Mouse (Mus musculus): ENCODE data around the gene Nsg2. TPM values are rescaled to one million over a fixed set of nuclear protein-coding genes. Genes with fewer than 3 reads are reported as not detected.
A peak's percentile ranks its signal among the peaks of the same experiment; 100 is the strongest.

Gene Nsg2
- polyA plus RNA-seq, 1 experiment from 2014 or later, result 482 TPM

DNA sequence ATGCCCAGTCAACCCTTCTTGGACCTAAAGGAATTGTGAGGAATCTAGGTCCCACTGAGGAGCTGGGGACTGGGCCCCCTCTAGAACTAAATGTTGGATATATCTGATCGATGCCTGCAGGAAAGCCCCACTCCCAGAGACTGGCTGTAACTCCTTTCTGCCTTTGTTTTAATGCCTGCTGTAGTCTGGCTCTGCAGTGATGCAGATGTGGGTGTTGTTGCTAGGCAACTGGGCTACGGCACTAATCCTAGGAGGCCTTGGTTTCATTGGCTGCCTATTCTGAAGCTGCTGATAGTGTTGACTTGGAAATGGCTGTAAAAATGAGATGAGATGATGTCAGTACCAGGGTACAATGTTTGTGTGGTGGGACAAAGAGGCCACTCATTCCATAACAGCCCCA is 87.1 kb downstream of the Nsg2 start:
- ATAC-seq (ENCODE audit: low FRiP score), result peak; percentile 97
- no peaks in the 10 kb centered on the region for H3K27me3 ChIP-seq (replicated peaks)
- no peak overlapping the region for H3K9ac ChIP-seq (replicated peaks)
- peaks cover 23% of the 10 kb centered on the region for H3K4me1 ChIP-seq
- H3K27ac ChIP-seq (replicated peaks), result peak overlapping the region; percentile 94
- H3K36me3 ChIP-seq, result no peaks in the 10 kb centered on the region
- H3K9me3 ChIP-seq (replicated peaks), result no peaks in the 10 kb centered on the region
- no peak overlapping the region for H3K4me3 ChIP-seq (replicated peaks)
- H3K4me2 ChIP-seq, result no peak overlapping the region
- WGBS, result 0% methylated on average over 2 of the region's 2 CpGs

DNA sequence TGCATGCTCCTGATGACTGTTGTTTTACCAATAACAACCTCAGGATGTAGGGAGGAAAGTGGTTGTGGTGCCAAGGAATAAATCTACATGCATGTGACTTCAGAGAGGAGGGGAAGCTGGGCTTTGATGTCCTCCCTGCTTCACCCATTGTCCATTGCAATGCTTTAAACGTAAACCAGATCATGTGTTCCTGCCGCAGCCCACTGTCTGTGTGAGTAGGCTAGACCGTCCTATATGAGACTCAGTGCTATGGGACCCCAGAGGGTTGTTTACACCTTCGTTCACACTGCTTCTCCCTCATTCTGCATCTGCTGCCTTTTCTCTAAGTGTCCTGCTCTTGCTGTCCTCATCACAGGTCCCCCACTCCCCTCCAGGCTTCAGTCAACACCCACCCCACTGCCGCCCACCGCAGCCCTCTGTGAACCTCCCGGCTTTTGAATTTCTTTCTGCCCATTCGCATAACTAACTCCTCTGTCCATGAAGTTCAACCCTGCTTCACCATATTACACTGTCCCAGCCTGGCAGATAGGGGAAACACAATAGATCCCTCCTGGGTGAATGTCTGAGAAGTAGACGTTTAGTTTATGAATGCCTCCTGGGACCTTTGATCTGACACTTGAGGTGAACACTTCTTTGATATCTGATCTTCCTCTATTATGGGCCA is 87.6 kb downstream of the Nsg2 start:
- no peaks in the 10 kb centered on the region for H3K9me3 ChIP-seq (replicated peaks)
- H3K4me1 ChIP-seq, result peaks cover 23% of the 10 kb centered on the region
- H3K27ac ChIP-seq (replicated peaks), result peak overlapping the region; percentile 94
- 43% methylated on average over 9 of the region's 9 CpGs for WGBS
- H3K9ac ChIP-seq (replicated peaks), result no peak overlapping the region
- H3K4me2 ChIP-seq, result no peak overlapping the region
- no peak for ATAC-seq (ENCODE audit: low FRiP score)
- H3K36me3 ChIP-seq, result no peaks in the 10 kb centered on the region
- H3K4me3 ChIP-seq (replicated peaks), result no peak overlapping the region
- no peaks in the 10 kb centered on the region for H3K27me3 ChIP-seq (replicated peaks)

DNA sequence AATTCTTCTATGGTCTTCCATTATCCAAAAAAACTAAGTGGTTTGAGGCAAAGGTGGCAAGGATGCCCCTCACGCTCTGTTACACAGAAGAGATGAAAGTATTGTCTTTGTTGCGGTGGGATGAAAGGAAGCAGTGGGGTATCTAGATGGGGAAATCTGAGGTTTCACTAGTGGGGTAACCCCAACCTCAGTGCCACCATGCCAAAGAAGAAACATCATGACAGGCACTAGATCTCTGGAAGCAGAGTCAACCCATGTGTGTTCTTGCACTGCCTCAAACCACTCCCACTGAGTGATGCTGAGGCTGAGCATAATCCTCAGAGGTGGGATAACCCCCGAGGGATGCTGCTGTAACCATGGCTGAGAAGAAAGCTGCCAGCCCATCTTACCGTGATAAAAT is 95.5 kb downstream of the Nsg2 start:
- Histone ChIP-seq H3K4me3 (replicated peaks) (no peak overlapping the region), H3K9me3 (replicated peaks) (no peaks in the 10 kb centered on the region), H3K9ac (replicated peaks) (no peak overlapping the region), H3K4me1 (no peaks in the 10 kb centered on the region), H3K36me3 (no peaks in the 10 kb centered on the region), H3K27ac (replicated peaks) (no peak overlapping the region), H3K27me3 (replicated peaks) (no peaks in the 10 kb centered on the region), H3K4me2 (no peak overlapping the region)
- 77% methylated on average over 4 of the region's 4 CpGs for WGBS
- ATAC-seq (ENCODE audit: low FRiP score), result no peak

DNA sequence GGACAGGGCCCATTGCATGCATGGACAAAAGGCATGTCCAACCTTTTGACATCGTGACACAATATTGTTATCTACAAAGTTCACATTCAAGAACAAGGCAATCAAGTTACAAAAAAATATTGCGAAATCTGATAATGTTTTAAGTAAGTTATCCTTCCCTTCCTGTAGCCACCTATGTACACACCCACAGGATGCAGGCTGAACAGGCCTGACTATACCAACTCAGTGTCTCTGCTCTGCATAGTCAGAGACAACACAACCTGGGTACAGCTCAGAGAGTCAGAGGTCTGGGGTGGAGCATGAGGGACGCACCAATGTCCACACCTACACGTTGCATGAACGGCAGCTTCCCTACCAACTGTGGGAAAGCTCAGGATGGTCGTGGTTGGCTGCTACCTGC is 96.1 kb downstream of the Nsg2 start:
- Histone ChIP-seq H3K4me3 (replicated peaks) (no peak overlapping the region), H3K4me2 (no peak overlapping the region), H3K27me3 (replicated peaks) (no peaks in the 10 kb centered on the region), H3K9me3 (replicated peaks) (no peaks in the 10 kb centered on the region), H3K36me3 (no peaks in the 10 kb centered on the region), H3K27ac (replicated peaks) (no peak overlapping the region), H3K4me1 (0 out of 2 replicates have a peak, but pooled peaks cover 5% of the 10 kb centered on the region), H3K9ac (replicated peaks) (no peak overlapping the region)
- no peak for ATAC-seq (ENCODE audit: low FRiP score)
- 89% methylated on average over 6 of the region's 6 CpGs for WGBS

DNA sequence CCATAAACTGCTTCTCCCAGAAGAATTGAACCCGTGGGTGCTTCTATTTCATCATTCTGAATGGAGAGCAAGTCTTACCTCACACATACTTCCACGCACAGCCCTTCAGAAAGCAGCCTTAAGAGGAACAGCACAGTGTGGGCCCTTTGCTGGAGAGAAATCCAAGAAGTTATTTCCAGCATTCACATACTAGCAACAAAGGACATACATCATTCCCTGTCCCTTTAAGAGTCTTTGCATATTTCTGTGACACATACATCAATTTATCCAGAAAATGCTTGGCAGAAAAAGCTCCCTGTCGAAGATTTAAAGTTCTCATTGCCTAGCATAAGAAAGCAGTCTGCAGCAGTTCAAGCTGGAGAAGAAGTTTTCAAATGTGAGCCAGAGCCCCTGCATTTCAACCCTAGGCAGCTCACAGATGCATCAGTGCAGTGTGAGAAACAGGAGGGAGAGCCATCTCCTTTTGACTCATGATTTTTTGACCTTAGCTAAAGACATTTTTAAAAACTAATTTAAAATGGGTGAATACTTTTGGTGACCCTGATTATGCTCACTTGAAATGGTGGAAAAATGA is 100.9 kb downstream of the Nsg2 start:
- Histone ChIP-seq H3K4me3 (replicated peaks) (no peak overlapping the region), H3K27ac (replicated peaks) (0 out of 2 replicates have a peak overlapping the region, but pooled peaks have one; percentile 24)
- WGBS, result 29% methylated on average over 3 of the region's 3 CpGs

DNA sequence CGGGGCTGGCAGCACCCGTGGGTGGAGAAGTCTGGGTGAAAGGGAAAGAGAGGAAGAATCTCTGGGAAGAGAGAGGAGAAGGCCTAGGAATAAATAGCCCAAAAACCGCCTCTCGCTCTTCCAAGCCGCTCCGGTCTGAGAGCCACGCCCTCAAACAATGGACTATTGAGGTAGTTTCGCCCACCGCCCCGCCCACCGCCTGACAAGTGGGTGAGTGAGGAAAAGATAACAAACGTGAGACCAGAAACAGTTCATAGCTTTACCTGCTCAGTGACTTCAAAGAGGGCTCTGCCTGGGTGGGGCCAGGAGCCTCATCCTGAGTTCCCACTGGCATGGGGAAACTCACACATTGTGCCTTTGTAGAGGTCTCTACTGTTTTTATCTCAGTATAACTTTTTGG is 102.7 kb downstream of the Nsg2 start:
- peaks cover 33% of the 10 kb centered on the region for H3K4me1 ChIP-seq
- H3K4me2 ChIP-seq, result peak overlapping the region; percentile 30
- no peaks in the 10 kb centered on the region for H3K9me3 ChIP-seq (replicated peaks)
- no peaks in the 10 kb centered on the region for H3K36me3 ChIP-seq
- 11% methylated on average over 12 of the region's 12 CpGs for WGBS
- H3K27me3 ChIP-seq (replicated peaks), result no peaks in the 10 kb centered on the region
- H3K27ac ChIP-seq (replicated peaks), result no peak overlapping the region
- H3K9ac ChIP-seq (replicated peaks), result no peak overlapping the region
- no peak overlapping the region for H3K4me3 ChIP-seq (replicated peaks)
- no peak for ATAC-seq (ENCODE audit: low FRiP score)

More for the DNA sequence above, 100.9 kb downstream of the Nsg2 start:
- no peaks in the 10 kb centered on the region for H3K36me3 ChIP-seq
- no peak overlapping the region for H3K9ac ChIP-seq (replicated peaks)
- no peaks in the 10 kb centered on the region for H3K27me3 ChIP-seq (replicated peaks)
- H3K4me1 ChIP-seq, result peaks cover 26% of the 10 kb centered on the region
- H3K4me2 ChIP-seq, result no peak overlapping the region
- no peaks in the 10 kb centered on the region for H3K9me3 ChIP-seq (replicated peaks)
- ATAC-seq (ENCODE audit: low FRiP score), result no peak

DNA sequence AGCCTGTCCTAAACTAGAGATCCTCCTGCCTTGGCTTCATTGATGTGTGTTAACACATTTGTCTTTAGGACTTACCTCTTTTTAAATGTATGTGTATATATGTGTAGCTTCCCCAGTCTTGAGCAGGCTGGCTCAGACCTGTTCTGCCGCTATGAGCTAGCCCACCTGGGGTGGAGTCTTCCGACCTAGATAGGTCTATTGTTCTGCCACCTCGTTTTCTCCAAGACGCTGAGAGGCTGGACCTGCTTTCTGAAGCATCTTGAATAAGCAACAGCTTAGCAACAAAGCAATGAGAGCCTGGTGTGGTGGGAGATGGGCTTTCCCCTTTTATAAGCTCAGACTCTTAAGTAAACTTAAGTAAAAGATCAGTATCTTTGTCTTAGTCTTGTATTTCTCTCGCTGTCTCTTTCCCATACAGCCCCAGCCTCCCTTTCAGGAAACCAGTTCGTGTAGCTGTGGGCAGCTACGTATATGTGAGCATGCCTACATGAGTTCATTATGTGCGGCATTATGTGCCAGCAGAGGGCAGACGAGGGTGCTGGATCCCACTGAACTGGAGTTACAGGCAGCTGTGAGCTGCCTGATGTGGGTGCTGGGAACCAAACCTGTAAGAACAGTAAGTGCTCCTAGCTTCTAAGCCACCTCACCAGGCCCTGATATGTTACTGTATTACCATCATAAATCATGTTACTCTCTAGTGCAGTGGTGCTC is 104.3 kb downstream of the Nsg2 start:
- Histone ChIP-seq H3K27me3 (replicated peaks) (no peaks in the 10 kb centered on the region), H3K27ac (replicated peaks) (no peak overlapping the region), H3K9me3 (replicated peaks) (no peaks in the 10 kb centered on the region), H3K4me2 (no peak overlapping the region), H3K9ac (replicated peaks) (no peak overlapping the region), H3K4me3 (replicated peaks) (no peak overlapping the region), H3K36me3 (no peaks in the 10 kb centered on the region), H3K4me1 (peaks cover 39% of the 10 kb centered on the region)
- WGBS, result 61% methylated on average over 9 of the region's 9 CpGs
- ATAC-seq (ENCODE audit: low FRiP score), result no peak

DNA sequence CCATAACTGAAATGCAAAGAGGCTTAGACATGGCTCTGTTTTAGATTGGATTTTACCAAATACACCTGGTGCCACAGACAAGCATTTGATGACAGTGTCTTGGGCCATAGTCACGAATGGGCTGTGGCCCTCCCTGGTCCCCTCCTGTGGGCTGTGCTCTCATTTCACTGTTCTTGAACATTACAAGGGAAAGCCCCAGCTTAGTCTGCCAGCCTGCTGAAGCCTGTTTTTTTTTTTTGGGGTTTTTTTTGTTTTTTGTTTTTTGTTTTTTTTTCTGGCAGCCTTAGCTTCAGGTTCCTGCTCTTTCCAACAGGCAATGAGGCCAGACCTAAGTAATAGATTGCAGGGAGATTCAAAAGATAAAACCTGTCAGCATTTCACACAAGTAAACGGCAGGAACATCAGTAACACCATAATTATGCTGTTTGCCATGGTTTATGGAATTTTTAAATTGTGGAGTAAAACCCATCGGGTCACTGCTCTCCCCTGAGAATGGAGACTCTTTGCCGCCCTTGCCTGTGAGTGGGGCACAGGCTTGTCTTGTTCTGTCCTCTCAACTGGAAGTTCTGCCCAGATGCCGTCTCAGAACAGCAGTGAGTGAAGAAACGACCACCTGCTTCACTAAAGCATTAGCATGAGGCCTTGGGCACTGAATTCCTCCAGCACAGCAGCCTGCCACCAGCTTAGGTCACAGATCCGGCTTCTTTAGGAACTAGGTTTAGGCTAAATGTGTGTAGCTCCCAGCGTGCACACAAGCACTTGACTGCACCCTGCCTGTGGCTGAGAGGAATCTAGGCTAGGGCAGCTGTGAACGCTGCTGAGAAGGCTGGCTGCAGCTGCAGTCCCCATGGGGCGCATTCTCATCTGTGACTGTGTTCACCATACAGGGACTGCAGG is 105.7 kb downstream of the Nsg2 start:
- Histone ChIP-seq H3K36me3 (no peaks in the 10 kb centered on the region), H3K4me2 (no peak overlapping the region), H3K9me3 (replicated peaks) (no peaks in the 10 kb centered on the region), H3K4me1 (peaks cover 37% of the 10 kb centered on the region), H3K27ac (replicated peaks) (peak overlapping the region; percentile 34), H3K9ac (replicated peaks) (no peak overlapping the region), H3K27me3 (replicated peaks) (no peaks in the 10 kb centered on the region), H3K4me3 (replicated peaks) (no peak overlapping the region)
- ATAC-seq (ENCODE audit: low FRiP score), result peak; percentile 67
- WGBS, result 21% methylated on average over 10 of the region's 10 CpGs

DNA sequence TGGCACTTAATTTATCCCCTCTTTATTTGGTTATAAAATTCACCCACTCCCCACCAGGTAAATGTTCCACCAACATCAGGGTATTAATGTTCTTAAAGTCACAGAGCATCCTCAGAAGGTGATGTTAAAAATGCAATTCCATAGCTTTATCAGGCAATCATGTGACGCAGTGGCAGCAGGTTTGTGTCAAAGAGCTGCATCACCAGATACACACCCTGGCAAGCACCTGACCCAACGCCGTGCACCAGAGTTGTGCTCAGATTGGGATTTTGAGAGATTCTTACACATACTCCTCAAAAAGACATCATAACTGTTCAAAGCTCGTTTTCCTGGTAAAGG is 106.4 kb downstream of the Nsg2 start:
- Histone ChIP-seq H3K27me3 (replicated peaks) (no peaks in the 10 kb centered on the region), H3K4me3 (replicated peaks) (no peak overlapping the region), H3K4me2 (no peak overlapping the region), H3K36me3 (no peaks in the 10 kb centered on the region), H3K4me1 (peaks cover 32% of the 10 kb centered on the region), H3K9me3 (replicated peaks) (no peaks in the 10 kb centered on the region), H3K9ac (replicated peaks) (no peak overlapping the region), H3K27ac (replicated peaks) (peak overlapping the region; percentile 34)
- 77% methylated on average over 4 of the region's 4 CpGs for WGBS
- no peak for ATAC-seq (ENCODE audit: low FRiP score)

DNA sequence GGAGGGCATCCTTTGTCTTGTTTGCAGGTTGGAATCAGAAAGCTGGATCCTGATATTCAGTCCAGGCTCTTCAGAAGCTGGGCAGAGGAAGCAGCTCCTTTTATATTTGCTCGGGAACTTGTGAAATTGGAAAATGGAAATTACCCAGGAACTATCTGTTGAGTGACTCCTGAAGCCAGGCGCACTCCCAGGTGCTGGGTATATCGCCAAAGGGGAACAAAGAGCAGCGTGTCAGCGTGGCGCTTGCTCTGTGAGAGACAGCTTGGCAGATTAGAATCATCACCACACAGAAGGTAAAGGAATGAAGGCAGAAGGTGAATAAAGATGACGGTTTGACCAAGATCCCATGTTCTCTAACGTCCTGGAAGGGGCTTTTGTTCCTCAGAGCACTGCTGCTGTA is 108.2 kb downstream of the Nsg2 start:
- Histone ChIP-seq H3K4me3 (replicated peaks) (no peak overlapping the region), H3K4me1 (peaks cover 32% of the 10 kb centered on the region), H3K9ac (replicated peaks) (no peak overlapping the region), H3K36me3 (no peaks in the 10 kb centered on the region), H3K27me3 (replicated peaks) (no peaks in the 10 kb centered on the region), H3K4me2 (no peak overlapping the region), H3K27ac (replicated peaks) (no peak overlapping the region; the same call in 1 of the 2 replicates), H3K9me3 (replicated peaks) (no peaks in the 10 kb centered on the region)
- ATAC-seq (ENCODE audit: low FRiP score), result no peak
- WGBS, result 47% methylated on average over 8 of the region's 8 CpGs
